Mouse (Mus musculus) erythroblast, embryonic 14.5 days (primary cell): ENCODE measurements around the gene Armc10.
"Not testable (repeated sequence)": the region's sequence is repeated elsewhere in the genome, so short reads cannot be mapped to it uniquely, and the experiment has no call there.

Source experiments
- GATA1 ChIP-seq: IDR thresholded peaks from 2 replicates; pipeline ENCODE4 v1.6.1; 2012; ENCODE audit warnings: low read length, inconsistent platforms, mixed read lengths
- TAL1 ChIP-seq: IDR thresholded peaks from 3 replicates; pipeline ENCODE4 v1.6.1; 2012; ENCODE audit warnings: low read length, inconsistent platforms, mixed read lengths

DNA sequence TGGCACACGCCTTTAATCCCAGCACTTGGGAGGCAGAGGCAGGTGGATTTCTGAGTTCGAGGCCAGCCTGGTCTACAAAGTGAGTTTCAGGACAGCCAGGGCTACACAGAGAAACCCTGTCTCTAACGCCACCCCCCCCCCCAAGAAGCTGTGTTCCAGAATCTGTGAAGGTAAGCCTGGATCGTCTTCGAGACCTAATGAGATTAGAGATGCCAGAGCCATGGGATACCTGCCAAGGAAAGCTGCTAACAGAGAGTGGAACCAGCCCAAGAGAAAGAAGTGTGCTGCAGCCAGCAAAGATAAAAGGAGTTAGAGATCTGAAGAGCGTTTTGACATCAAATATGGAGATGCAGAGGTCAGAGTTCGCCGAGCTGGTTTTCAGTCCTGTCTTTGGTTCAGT lies 62.4 kb downstream of the Armc10 start:
- TF ChIP-seq TAL1, GATA1: not testable (repeated sequence)
